Comparison of ENCODE assay signal across 8 mouse cellular contexts in genomic region chr11:60302354-60303083, GRCm38 (mm10). TPM values are rescaled to one million over a fixed set of nuclear protein-coding genes. Genes with fewer than 3 reads are reported as not detected.
A peak's percentile ranks its signal among the peaks of the same experiment; 100 is the strongest.
DNase-seq lines count a peak whose midpoint lies in the region; ATAC-seq and TF ChIP-seq lines count a peak whose summit lies in the region.

No protein-coding gene starts in this region.

- no peak overlapping the region for H3K4me3 ChIP-seq in heart, adult 2 months
- no peak overlapping the region for H3K4me3 ChIP-seq in cortical plate, adult 2 months (ENCODE audit: insufficient read depth, low read length)
- H3K4me3 ChIP-seq in limb, embryonic 10.5 days: no peak overlapping the region
- no peak overlapping the region for H3K4me3 ChIP-seq in neural tube, embryonic 13.5 days

- H3K27me3 ChIP-seq in heart, adult 2 months (ENCODE audit: control insufficient read depth, insufficient read depth, low read length): no peaks in the 10 kb centered on the region
- no peaks in the 10 kb centered on the region for H3K27me3 ChIP-seq in limb, embryonic 10.5 days (ENCODE audit: low read depth, poor library complexity, severe bottlenecking)
- H3K27me3 ChIP-seq in neural tube, embryonic 13.5 days: no peaks in the 10 kb centered on the region

- WGBS in heart, adult 2 months: 58% methylated on average over 10 of the region's 10 CpGs
- whole genome bisulfite sequencing in limb, embryonic 10.5 days: 77% methylated on average over 10 of the region's 10 CpGs
- WGBS in neural tube, embryonic 13.5 days: 76% methylated on average over 10 of the region's 10 CpGs

- intact Hi-C loops in heart, adult 2 months (cut with DNase I): loop anchor here (5.0 kb wide), 1 partner anchor 35 kb away; no protein-coding TSS in a partner anchor

- H3K79me2 ChIP-seq in heart, adult 2 months (replicated peaks; ENCODE audit: control insufficient read depth, insufficient read depth, low read length): peaks cover 7% of the 10 kb centered on the region

- peaks cover 12% of the 10 kb centered on the region for H3K4me1 ChIP-seq in heart, adult 2 months (ENCODE audit: control insufficient read depth, insufficient read depth, low read length)
- H3K4me1 ChIP-seq in cortical plate, adult 2 months (ENCODE audit: control insufficient read depth, insufficient read depth, low read length): peaks cover 29% of the 10 kb centered on the region
- H3K4me1 ChIP-seq in limb, embryonic 10.5 days: peaks cover 27% of the 10 kb centered on the region
- peaks cover 46% of the 10 kb centered on the region for H3K4me1 ChIP-seq in neural tube, embryonic 13.5 days (replicated peaks)

- H3K4me2 ChIP-seq in neural tube, embryonic 13.5 days: no peak overlapping the region

- H3K27ac ChIP-seq in heart, adult 2 months: peak overlapping the region; percentile 68
- peak overlapping the region; percentile 45 for H3K27ac ChIP-seq in cortical plate, adult 2 months (ENCODE audit: insufficient read depth, low read length)
- H3K27ac ChIP-seq in limb, embryonic 10.5 days: peak overlapping the region; percentile 77
- peak overlapping the region; percentile 85 for H3K27ac ChIP-seq in neural tube, embryonic 13.5 days (replicated peaks)

- ATAC-seq in neural tube, embryonic 13.5 days (ENCODE audit: low read depth): no peak

- no peak for DNase-seq in heart, adult 2 months
- no peak for DNase-seq in heart, adult 8-10 months (ENCODE audit: low spot score)
- DNase-seq in limb, embryonic 10.5 days (ENCODE audit: low spot score): no peak
- DNase-seq in embryo, embryonic 10 days (ENCODE audit: low spot score): no peak
- DNase-seq in retina, postnatal 1 day: no peak
- no peak for DNase-seq in lung, postnatal 10 days

- no peak for TF ChIP-seq EP300 in heart, adult 2 months (IDR thresholded peaks at IDR 0.05; ENCODE audit: insufficient read depth, low read depth, low read length)

- no peak for TF ChIP-seq POLR2A in heart, adult 2 months (IDR thresholded peaks at IDR 0.05; ENCODE audit: insufficient read depth, low read depth, low read length)
- no peak for TF ChIP-seq POLR2A in cortical plate, adult 2 months (IDR thresholded peaks at IDR 0.05; ENCODE audit: extremely low read depth, insufficient read depth, low read length)

- H3K36me3 ChIP-seq in heart, adult 2 months (ENCODE audit: control insufficient read depth, insufficient read depth, low read length): peaks cover 10% of the 10 kb centered on the region
- no peaks in the 10 kb centered on the region for H3K36me3 ChIP-seq in limb, embryonic 10.5 days
- no peaks in the 10 kb centered on the region for H3K36me3 ChIP-seq in neural tube, embryonic 13.5 days

- H3K9me3 ChIP-seq in limb, embryonic 10.5 days (replicated peaks): no peaks in the 10 kb centered on the region
- no peaks in the 10 kb centered on the region for H3K9me3 ChIP-seq in neural tube, embryonic 13.5 days

- H3K9ac ChIP-seq in heart, adult 2 months (ENCODE audit: low read depth, low read length): no peak overlapping the region
- H3K9ac ChIP-seq in neural tube, embryonic 13.5 days: peak overlapping the region; percentile 35

- no peak for TF ChIP-seq CTCF in heart, adult 2 months (IDR thresholded peaks at IDR 0.05)
- TF ChIP-seq CTCF in cortical plate, adult 2 months (IDR thresholded peaks at IDR 0.05; ENCODE audit: extremely low read depth, insufficient read depth, low read length): no peak

RNA-seq across cellular contexts. Expression of gene Tom1l2, which starts 50.2 kb away (rescaled TPM):
- total RNA-seq in heart, adult 2 months (2021): 100 to 1,000 TPM; 102 to 113 TPM
- polyA plus RNA-seq in heart, adult 2 months (2012; rRNA removed): 123 and 149 TPM in 2 replicates
- 100 to 1,000 TPM; 121 to 134 (median 127) TPM for total RNA-seq in heart, adult 8-10 months (2022)
- 204 and 213 TPM in 2 replicates for polyA plus RNA-seq in cortical plate, adult 2 months (2012; rRNA removed)
- 12.6 and 18.9 TPM in 2 replicates for polyA plus RNA-seq in limb, embryonic 10.5 days (2016; fragmentation: Nextera tagmentation; extraction: Ambion mirVana)
- polyA plus RNA-seq in neural tube, embryonic 13.5 days (2015; fragmentation: Nextera tagmentation; extraction: Ambion mirVana): 52.8 and 61.4 TPM in 2 replicates

RNA-seq across cellular contexts. Expression of gene Drc3, which starts 50.6 kb away (rescaled TPM):
- 1 to 10 TPM; 1.6 to 2.4 TPM for total RNA-seq in heart, adult 2 months (2021)
- 4.1 and 4.2 TPM in 2 replicates for polyA plus RNA-seq in heart, adult 2 months (2012; rRNA removed)
- 1 to 10 TPM; 2.3 to 3.4 (median 2.7) TPM for total RNA-seq in heart, adult 8-10 months (2022)
- 14.2 and 17.3 TPM in 2 replicates for polyA plus RNA-seq in cortical plate, adult 2 months (2012; rRNA removed)
- polyA plus RNA-seq in limb, embryonic 10.5 days (2016; fragmentation: Nextera tagmentation; extraction: Ambion mirVana): 1.0 and 1.1 TPM in 2 replicates
- polyA plus RNA-seq in neural tube, embryonic 13.5 days (2015; fragmentation: Nextera tagmentation; extraction: Ambion mirVana): 3.8 TPM in 2 replicates
